Mouse (Mus musculus): Measurements from ENCODE around the gene Ptchd1. TPM values are rescaled to one million over a fixed set of nuclear protein-coding genes. Genes with fewer than 3 reads are reported as not detected.

The Ptchd1 gene
- total RNA-seq, 2 experiments from 2014 or later, result 5.2 to 7.5 TPM

Other genes with a start within 250 kb of the Ptchd1 start
- gene Gm15155, start 927 bp upstream of the Ptchd1 start, total RNA-seq (2021), result not detected